Mouse (Mus musculus) cerebellum, adult 9-11 months (tissue): ENCODE data around the gene Pithd1.

Source experiments
- DNase-seq: peaks from one replicate; pipeline ENCODE4 v3.0.0; 2022

The Pithd1 gene

GRCm38 (mm10) chr4:135926861-135927260 is 60.2 kb downstream of the Pithd1 start:
- no peak for DNase-seq

GRCm38 (mm10) chr4:135926195-135926808 is 60.8 kb downstream of the Pithd1 start:
- DNase-seq, result no peak
